Mouse (Mus musculus): ENCODE results near the gene Gpalpp1. TPM values are rescaled to one million over a fixed set of nuclear protein-coding genes. Genes with fewer than 3 reads are reported as not detected.

Gpalpp1 gene
- polyA plus RNA-seq, 1 experiment, result 4.2 TPM

GRCm38 (mm10) chr14:76118963-76119362 is 8.4 kb upstream of the Gpalpp1 start:
- Histone ChIP-seq H3K27me3 (ENCODE audit: control insufficient read depth, insufficient read depth, insufficient read length) (no peaks in the 10 kb centered on the region), H3K79me2 (ENCODE audit: control insufficient read depth, insufficient read depth) (peaks cover 27% of the 10 kb centered on the region), H3K4me3 (no peak overlapping the region), H3K36me3 (ENCODE audit: control insufficient read depth, insufficient read depth) (peaks cover 60% of the 10 kb centered on the region), H3K4me2 (ENCODE audit: low read depth) (no peak overlapping the region), H3ac (ENCODE audit: control insufficient read depth, insufficient read length) (no peak overlapping the region)
- TF ChIP-seq TCF3 (IDR thresholded peaks at IDR 0.05; ENCODE audit: insufficient read length, low read depth), result no peak
- TF ChIP-seq TCF12 (IDR thresholded peaks at IDR 0.05; ENCODE audit: insufficient read depth, poor library complexity, severe bottlenecking), result no peak
- no peak for TF ChIP-seq MYOD1 (IDR thresholded peaks at IDR 0.05; ENCODE audit: control insufficient read depth in 1 of 3, insufficient read length in 2 of 3, low read depth in 2 of 3)
- no peak for TF ChIP-seq SRF (IDR thresholded peaks at IDR 0.05; ENCODE audit: control insufficient read depth, insufficient read length, low read depth)
- TF ChIP-seq MYOG (IDR thresholded peaks at IDR 0.05; ENCODE audit: control insufficient read depth in 1 of 3, insufficient read depth in 1 of 3, insufficient read length in 2 of 3, low read depth in 2 of 3), result no peak
- TF ChIP-seq CEBPB (IDR thresholded peaks at IDR 0.05; ENCODE audit: insufficient read depth, poor library complexity, severe bottlenecking), result no peak
- no peak for TF ChIP-seq E2F4 (IDR thresholded peaks at IDR 0.05; ENCODE audit: insufficient read depth)
- no peak for TF ChIP-seq POLR2A (IDR thresholded peaks at IDR 0.05; ENCODE audit: insufficient read length, low read depth)
- no peak for TF ChIP-seq REST (IDR thresholded peaks at IDR 0.05; ENCODE audit: insufficient read depth, insufficient read length)
- TF ChIP-seq MAX (IDR thresholded peaks at IDR 0.05; ENCODE audit: low read depth), result no peak
- no peak for TF ChIP-seq USF1 (IDR thresholded peaks at IDR 0.05; ENCODE audit: low read depth)
- TF ChIP-seq POLR2AphosphoS2 (IDR thresholded peaks at IDR 0.05; ENCODE audit: insufficient read length, low read depth), result no peak

DNA sequence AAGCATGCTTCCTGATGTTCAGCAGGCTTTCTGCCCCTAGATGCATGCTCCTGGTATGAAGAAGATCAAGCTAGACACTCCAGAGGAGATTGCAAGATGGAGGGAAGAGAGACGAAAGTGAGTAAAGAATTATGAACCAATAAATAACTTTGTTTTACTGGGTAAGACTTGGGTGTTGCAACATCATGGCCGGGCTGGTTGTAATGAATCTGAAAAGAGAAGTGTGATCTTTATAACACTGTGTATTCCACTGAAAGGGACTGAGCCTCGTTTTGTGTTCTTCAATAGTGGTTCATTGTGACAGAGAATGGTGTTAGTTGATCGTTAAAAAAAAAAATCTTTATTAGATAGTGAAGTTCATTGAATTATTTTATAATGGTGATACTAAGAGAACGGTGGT is 5.2 kb upstream of the Gpalpp1 start:
- Histone ChIP-seq H3K4me3 (no peak overlapping the region), H3ac (ENCODE audit: control insufficient read depth, insufficient read length) (no peak overlapping the region), H3K79me2 (ENCODE audit: control insufficient read depth, insufficient read depth) (peaks cover 43% of the 10 kb centered on the region), H3K36me3 (ENCODE audit: control insufficient read depth, insufficient read depth) (peaks cover 54% of the 10 kb centered on the region), H3K4me2 (ENCODE audit: low read depth) (no peak overlapping the region), H3K27me3 (ENCODE audit: control insufficient read depth, insufficient read depth, insufficient read length) (no peaks in the 10 kb centered on the region)
- TF ChIP-seq USF1 (IDR thresholded peaks at IDR 0.05; ENCODE audit: low read depth) (no peak), E2F4 (IDR thresholded peaks at IDR 0.05; ENCODE audit: insufficient read depth) (no peak), SRF (IDR thresholded peaks at IDR 0.05; ENCODE audit: control insufficient read depth, insufficient read length, low read depth) (no peak), TCF12 (IDR thresholded peaks at IDR 0.05; ENCODE audit: insufficient read depth, poor library complexity, severe bottlenecking) (no peak), CEBPB (IDR thresholded peaks at IDR 0.05; ENCODE audit: insufficient read depth, poor library complexity, severe bottlenecking) (no peak)

- Histone ChIP-seq H3K27me3 (ENCODE audit: control insufficient read depth, insufficient read depth, insufficient read length) (no peaks in the 10 kb centered on the region), H3ac (ENCODE audit: control insufficient read depth, insufficient read length) (no peak overlapping the region), H3K4me3 (no peak overlapping the region), H3K79me2 (ENCODE audit: control insufficient read depth, insufficient read depth) (no peaks in the 10 kb centered on the region), H3K36me3 (ENCODE audit: control insufficient read depth, insufficient read depth) (peaks cover 22% of the 10 kb centered on the region), H3K4me2 (ENCODE audit: low read depth) (no peak overlapping the region)
- TF ChIP-seq POLR2A (IDR thresholded peaks at IDR 0.05; ENCODE audit: insufficient read length, low read depth), result no peak
- peak; percentile 94 for TF ChIP-seq CEBPB (IDR thresholded peaks at IDR 0.05; ENCODE audit: insufficient read depth, poor library complexity, severe bottlenecking)
These were observed 11.0 kb downstream of the Gpalpp1 start for GRCm38 (mm10) chr14:76099543-76099942.

DNA sequence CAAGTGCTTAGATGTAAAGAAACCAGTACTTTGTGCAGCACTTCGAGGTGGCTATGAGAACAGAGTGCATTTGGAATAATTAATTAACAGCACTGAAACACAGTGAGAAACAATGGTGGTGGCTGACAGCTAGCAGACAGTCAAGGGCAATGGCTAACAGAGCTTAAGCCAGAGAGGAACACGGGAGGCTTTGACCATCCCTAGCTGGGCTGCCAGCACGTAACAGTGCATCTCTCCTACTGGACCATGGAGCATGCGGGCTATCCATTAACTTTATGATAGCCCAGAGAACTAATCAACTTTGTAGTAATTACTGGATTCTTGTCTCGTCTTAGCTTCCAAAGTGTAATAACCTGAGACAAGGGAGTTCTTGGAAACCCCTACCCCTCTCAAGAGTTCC is 12.7 kb downstream of the Gpalpp1 start:
- Histone ChIP-seq H3K79me2 (ENCODE audit: control insufficient read depth, insufficient read depth) (no peaks in the 10 kb centered on the region), H3K4me3 (no peak overlapping the region), H3K36me3 (ENCODE audit: control insufficient read depth, insufficient read depth) (peaks cover 27% of the 10 kb centered on the region), H3K4me2 (ENCODE audit: low read depth) (no peak overlapping the region), H3ac (ENCODE audit: control insufficient read depth, insufficient read length) (no peak overlapping the region), H3K27me3 (ENCODE audit: control insufficient read depth, insufficient read depth, insufficient read length) (no peaks in the 10 kb centered on the region)
- TF ChIP-seq POLR2A (IDR thresholded peaks at IDR 0.05; ENCODE audit: insufficient read length, low read depth), result no peak
- no peak for TF ChIP-seq TCF12 (IDR thresholded peaks at IDR 0.05; ENCODE audit: insufficient read depth, poor library complexity, severe bottlenecking)
- TF ChIP-seq REST (IDR thresholded peaks at IDR 0.05; ENCODE audit: insufficient read depth, insufficient read length), result no peak
- TF ChIP-seq USF1 (IDR thresholded peaks at IDR 0.05; ENCODE audit: low read depth), result no peak
- TF ChIP-seq CEBPB (IDR thresholded peaks at IDR 0.05; ENCODE audit: insufficient read depth, poor library complexity, severe bottlenecking), result no peak
- TF ChIP-seq E2F4 (IDR thresholded peaks at IDR 0.05; ENCODE audit: insufficient read depth), result no peak
- no peak for TF ChIP-seq MYOD1 (IDR thresholded peaks at IDR 0.05; ENCODE audit: control insufficient read depth in 1 of 3, insufficient read length in 2 of 3, low read depth in 2 of 3)
- TF ChIP-seq SRF (IDR thresholded peaks at IDR 0.05; ENCODE audit: control insufficient read depth, insufficient read length, low read depth), result no peak
- no peak for TF ChIP-seq TCF3 (IDR thresholded peaks at IDR 0.05; ENCODE audit: insufficient read length, low read depth)
- no peak for TF ChIP-seq MYOG (IDR thresholded peaks at IDR 0.05; ENCODE audit: control insufficient read depth in 1 of 3, insufficient read depth in 1 of 3, insufficient read length in 2 of 3, low read depth in 2 of 3)
- TF ChIP-seq POLR2AphosphoS2 (IDR thresholded peaks at IDR 0.05; ENCODE audit: insufficient read length, low read depth), result no peak
- no peak for TF ChIP-seq MAX (IDR thresholded peaks at IDR 0.05; ENCODE audit: low read depth)

DNA sequence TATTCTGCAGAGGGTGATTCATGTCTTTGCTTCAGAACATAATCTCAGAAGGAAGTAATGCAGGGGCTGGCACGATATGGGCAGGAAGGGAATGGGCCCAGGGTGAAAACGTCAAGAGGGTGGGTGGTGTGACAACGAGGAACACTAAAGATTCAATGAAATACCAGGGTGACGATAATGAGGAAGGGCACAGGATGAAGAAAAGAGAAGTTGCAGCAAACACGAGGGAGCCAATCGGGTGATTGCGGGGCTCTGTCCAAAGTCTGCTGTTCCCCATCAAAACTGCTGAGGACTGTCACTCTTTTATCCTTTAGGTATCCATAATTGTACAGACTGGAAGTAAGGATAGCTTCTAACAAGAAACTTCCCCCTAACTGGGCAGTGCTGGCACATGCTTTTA is 13.3 kb downstream of the Gpalpp1 start:
- Histone ChIP-seq H3ac (ENCODE audit: control insufficient read depth, insufficient read length) (no peak overlapping the region), H3K4me2 (ENCODE audit: low read depth) (no peak overlapping the region), H3K79me2 (ENCODE audit: control insufficient read depth, insufficient read depth) (no peaks in the 10 kb centered on the region), H3K27me3 (ENCODE audit: control insufficient read depth, insufficient read depth, insufficient read length) (no peaks in the 10 kb centered on the region), H3K4me3 (no peak overlapping the region), H3K36me3 (ENCODE audit: control insufficient read depth, insufficient read depth) (peaks cover 25% of the 10 kb centered on the region)
- TF ChIP-seq REST (IDR thresholded peaks at IDR 0.05; ENCODE audit: insufficient read depth, insufficient read length), result no peak
- no peak for TF ChIP-seq MAX (IDR thresholded peaks at IDR 0.05; ENCODE audit: low read depth)
- TF ChIP-seq POLR2A (IDR thresholded peaks at IDR 0.05; ENCODE audit: insufficient read length, low read depth), result no peak
- no peak for TF ChIP-seq E2F4 (IDR thresholded peaks at IDR 0.05; ENCODE audit: insufficient read depth)
- TF ChIP-seq MYOG (IDR thresholded peaks at IDR 0.05; ENCODE audit: control insufficient read depth in 1 of 3, insufficient read depth in 1 of 3, insufficient read length in 2 of 3, low read depth in 2 of 3), result no peak

Data from myocyte (in vitro differentiated cells).